Mouse (Mus musculus) embryo, embryonic 10.5 days (tissue): ENCODE measurements around the gene Olfr11.

Experiments
- DNase-seq: peaks from one replicate; pipeline ENCODE4 v3.0.0-alpha.2; 2015; ENCODE audit warnings: low spot score

Olfr11 gene

DNA sequence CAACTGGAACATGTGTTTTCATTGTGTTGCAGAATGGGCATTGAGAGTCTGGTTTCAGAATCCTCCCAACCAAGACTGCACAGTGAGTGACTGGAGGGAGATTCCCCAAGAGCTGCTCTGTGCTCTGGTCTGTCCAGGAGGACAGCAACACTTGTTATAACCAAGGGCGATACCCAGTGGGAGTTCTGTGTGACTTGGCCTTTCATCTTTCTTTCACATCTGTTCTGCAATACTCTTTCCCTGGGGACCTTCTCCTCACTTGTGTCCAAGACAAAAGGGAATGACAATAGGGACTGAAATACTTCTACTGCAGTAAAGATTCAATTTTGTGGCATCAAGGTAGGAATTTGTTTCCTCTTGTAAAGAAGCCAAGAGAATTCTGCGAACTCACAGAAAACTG is at the start of gene Olfr11:
Gene Olfr11, minus strand, starts transcription at position 101 of the 400 bp plus-strand sequence.
- DNase-seq, result peak; percentile 3

DNA sequence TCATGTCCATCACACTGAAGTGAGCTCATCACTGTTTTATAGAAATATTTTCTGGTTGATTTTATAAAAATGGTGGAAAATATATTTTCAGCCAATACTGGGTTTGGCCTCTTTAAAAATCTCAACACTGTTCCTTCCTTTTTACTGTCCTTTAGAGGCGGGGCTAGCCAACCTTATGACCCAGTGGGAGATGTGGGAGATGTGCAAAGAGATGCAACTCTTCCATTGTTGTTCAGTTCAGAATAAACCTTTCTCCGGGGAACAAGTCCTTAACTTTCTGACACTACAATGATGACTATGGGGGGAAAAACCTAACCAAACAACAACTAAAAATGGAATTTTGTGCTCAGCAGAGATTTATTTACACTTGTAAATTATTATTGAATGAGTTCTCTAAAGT is 35.0 kb upstream of the Olfr11 start, which contains the start of gene Olfr1360:
Gene Olfr1360, minus strand, starts transcription at position 101 of the 400 bp plus-strand sequence.
- no peak for DNase-seq

GRCm38 (mm10) chr13:21663286-21663685 is 21.0 kb upstream of the Olfr11 start, which contains the start of gene Olfr1361:
TSS of gene Olfr1361 (minus strand) at chr13:21663386.
- no peak for DNase-seq

GRCm38 (mm10) chr13:21613922-21614321 is 28.4 kb downstream of the Olfr11 start, which contains the start of gene Olfr1362:
TSS of gene Olfr1362 (minus strand) at chr13:21614022.
- no peak for DNase-seq

DNA sequence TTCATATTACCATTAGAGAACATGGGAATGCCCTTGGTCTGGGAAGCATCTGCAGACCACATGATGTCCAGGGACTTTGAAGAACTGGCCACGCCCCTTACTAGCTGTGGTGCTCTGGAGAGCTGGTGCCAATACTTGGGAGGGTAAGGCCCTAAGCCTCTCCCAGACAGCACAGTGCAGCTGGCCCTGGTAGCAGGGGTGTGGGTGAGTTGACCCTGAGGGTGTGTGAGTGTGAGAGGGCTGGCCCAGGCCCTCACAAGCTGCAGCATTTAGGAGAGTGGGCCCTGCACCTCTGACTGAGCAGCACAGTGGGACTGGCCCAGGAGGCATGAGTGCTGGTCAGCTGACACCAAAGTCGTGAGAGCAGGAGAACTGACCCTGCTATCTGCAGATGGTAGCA is 50.7 kb downstream of the Olfr11 start:
- no peak for DNase-seq
